Mouse (Mus musculus) lung, postnatal 0 days (tissue): ENCODE data around the gene Iqcn. TPM values are rescaled to one million over a fixed set of nuclear protein-coding genes. Genes with fewer than 3 reads are reported as not detected.

Experiments used
- ATAC-seq: fragments of 200-750 bp; cut with Nextera tagmentation; 2 replicates; pipeline ENCODE4 v1.8.0; 2017; ENCODE audit warnings: moderate library complexity
- DNase-seq: peaks from one replicate; pipeline ENCODE4 v3.0.0-alpha.2; 2016; ENCODE audit warnings: low spot score
- H3K27ac ChIP-seq: fragments of 300-500 bp; sonication (generic); 2 replicates; pipeline ENCODE4 v1.5.1; 2014; ENCODE audit warnings: antibody characterized with exemption, mild to moderate bottlenecking, low read length, mixed read lengths
- H3K27me3 ChIP-seq: fragments of 300-500 bp; sonication (generic); replicated peaks from 2 replicates; pipeline ENCODE4 v1.6.1; 2014; ENCODE audit warnings: low read length, mixed read lengths; ENCODE audit not compliant: insufficient read depth
- H3K36me3 ChIP-seq: fragments of 300-500 bp; sonication (generic); 2 replicates; pipeline ENCODE4 v1.6.1; 2014; ENCODE audit warnings: low read length, mixed read lengths; ENCODE audit not compliant: insufficient read depth
- H3K4me1 ChIP-seq: fragments of 300-500 bp; sonication (generic); 2 replicates; pipeline ENCODE4 v1.6.1; 2014; ENCODE audit warnings: antibody characterized with exemption, low read depth, low read length, mixed read lengths; ENCODE audit not compliant: insufficient read depth
- H3K4me2 ChIP-seq: fragments of 300-500 bp; sonication (generic); replicated peaks from 2 replicates; pipeline ENCODE4 v1.6.1; 2014; ENCODE audit warnings: low read depth, mild to moderate bottlenecking, low read length, moderate library complexity, mixed read lengths
- H3K4me3 ChIP-seq: fragments of 300-500 bp; sonication (generic); 2 replicates; pipeline ENCODE4 v1.5.1; 2014; ENCODE audit warnings: low read depth, low read length
- H3K9ac ChIP-seq: fragments of 300-500 bp; sonication (generic); replicated peaks from 2 replicates; pipeline ENCODE4 v1.6.1; 2014; ENCODE audit warnings: low read depth, mild to moderate bottlenecking
- H3K9me3 ChIP-seq: fragments of 300-500 bp; sonication (generic); 2 replicates; pipeline ENCODE4 v1.6.1; 2016; ENCODE audit warnings: low read length, mixed read lengths
- CTCF ChIP-seq: IDR thresholded peaks from 2 replicates; pipeline ENCODE4 v1.5.1; 2016; ENCODE audit warnings: antibody characterized with exemption, mild to moderate bottlenecking
- EP300 ChIP-seq: IDR thresholded peaks from 2 replicates; pipeline ENCODE4 v1.6.1; 2016; ENCODE audit warnings: antibody characterized with exemption, mild to moderate bottlenecking, control low read depth
- WGBS: fragments of 180-500 bp; shearing (Covaris S2); extraction: QIAGEN DNeasy Blood & Tissue Kit; methylation state at CpG from one replicate; pipeline ENCODE4 v1.1.7; 2014; 5-methylcytosine and 5-hydroxymethylcytosine counted together
- polyA plus RNA-seq: library from polyadenylated mRNA; unstranded; fragments of >200 nt; fragmentation: Nextera tagmentation; extraction: Ambion mirVana; gene quantifications from 2 replicates; pipeline ENCODE4 v1.2.1, GENCODE M21; 2015

The Iqcn gene
- polyA plus RNA-seq, 1 experiment from 2014 or later: 0.07 TPM

GRCm38 (mm10) chr8:70658897-70659603 lies 44.2 kb upstream of the Iqcn start:
- ATAC-seq (peak; percentile 59), DNase-seq (no peak)
- no peaks in the 10 kb centered on the region for H3K9me3 ChIP-seq
- H3K4me2 ChIP-seq: peak overlapping the region; percentile 81
- TF ChIP-seq EP300 (no peak), CTCF (no peak)
- peak overlapping the region; percentile 68 for H3K9ac ChIP-seq
- peak overlapping the region; percentile 79 for H3K27ac ChIP-seq
- peaks cover 9% of the 10 kb centered on the region; the same call in 1 of the 2 replicates for H3K36me3 ChIP-seq
- peaks cover 13% of the 10 kb centered on the region; the same call in 1 of the 2 replicates for H3K4me1 ChIP-seq
- no peaks in the 10 kb centered on the region for H3K27me3 ChIP-seq
- H3K4me3 ChIP-seq: peak overlapping the region; percentile 68
- whole genome bisulfite sequencing: 2% methylated on average over 31 of the region's 31 CpGs

- peak overlapping the region; percentile 79 for H3K27ac ChIP-seq
- H3K4me1 ChIP-seq: peaks cover 13% of the 10 kb centered on the region; the same call in 1 of the 2 replicates
- H3K4me2 ChIP-seq: peak overlapping the region; percentile 81
- peaks cover 9% of the 10 kb centered on the region; the same call in 1 of the 2 replicates for H3K36me3 ChIP-seq
- 2% methylated on average over 25 of the region's 44 CpGs for WGBS
- H3K9ac ChIP-seq: peak overlapping the region; percentile 68
- no peaks in the 10 kb centered on the region for H3K9me3 ChIP-seq
- peak overlapping the region; percentile 68 for H3K4me3 ChIP-seq
- TF ChIP-seq EP300 (no peak), CTCF (no peak)
- ATAC-seq (peak; percentile 96), DNase-seq (peak; percentile 96)
- no peaks in the 10 kb centered on the region for H3K27me3 ChIP-seq
Observed at GRCm38 (mm10) chr8:70659604-70660272, 43.5 kb upstream of the Iqcn start.

GRCm38 (mm10) chr8:70660273-70660725 lies 43.0 kb upstream of the Iqcn start, which contains the start of gene Pgpep1:
Gene Pgpep1 (minus strand): TSS chr8:70660388.
- DNase-seq: peak; percentile 67
- WGBS: 3% methylated on average over 14 of the region's 14 CpGs
- Histone ChIP-seq H3K4me1 (peaks cover 13% of the 10 kb centered on the region; the same call in 1 of the 2 replicates), H3K36me3 (peaks cover 9% of the 10 kb centered on the region; the same call in 1 of the 2 replicates), H3K4me2 (peak within 1 kb of the TSS; percentile 81), H3K9ac (peak within 1 kb of the TSS; percentile 68), H3K9me3 (no peaks in the 10 kb centered on the region), H3K4me3 (peak within 1 kb of the TSS; percentile 68), H3K27ac (peak within 1 kb of the TSS; percentile 79), H3K27me3 (no peaks in the 10 kb centered on the region)
- TF ChIP-seq EP300 (no peak), CTCF (no peak)
- ATAC-seq: peak; percentile 54

GRCm38 (mm10) chr8:70663691-70664090 lies 39.6 kb upstream of the Iqcn start:
- Histone ChIP-seq H3K4me2 (no peak overlapping the region), H3K36me3 (no peaks in the 10 kb centered on the region), H3K9ac (no peak overlapping the region), H3K4me1 (peaks cover 7% of the 10 kb centered on the region; the same call in 1 of the 2 replicates), H3K4me3 (no peak overlapping the region), H3K27me3 (no peaks in the 10 kb centered on the region), H3K27ac (no peak overlapping the region), H3K9me3 (no peaks in the 10 kb centered on the region)
- WGBS: 35% methylated on average over 4 of the region's 4 CpGs
- TF ChIP-seq CTCF: no peak
- TF ChIP-seq EP300: no peak
- no peak for DNase-seq
- no peak for ATAC-seq

GRCm38 (mm10) chr8:70664631-70665030 lies 38.6 kb upstream of the Iqcn start:
- Histone ChIP-seq H3K4me2 (no peak overlapping the region), H3K27ac (no peak overlapping the region), H3K9me3 (no peaks in the 10 kb centered on the region), H3K27me3 (no peaks in the 10 kb centered on the region), H3K4me1 (0 out of 2 replicates have a peak, but pooled peaks cover 2% of the 10 kb centered on the region), H3K4me3 (no peak overlapping the region), H3K36me3 (no peaks in the 10 kb centered on the region), H3K9ac (no peak overlapping the region)
- TF ChIP-seq CTCF: no peak
- TF ChIP-seq EP300: no peak
- DNase-seq (no peak), ATAC-seq (no peak)
- WGBS: 73% methylated on average over 3 of the region's 3 CpGs

- Histone ChIP-seq H3K9ac (no peak overlapping the region), H3K4me3 (no peak overlapping the region), H3K9me3 (no peaks in the 10 kb centered on the region), H3K27ac (no peak overlapping the region), H3K4me2 (no peak overlapping the region), H3K36me3 (no peaks in the 10 kb centered on the region), H3K27me3 (no peaks in the 10 kb centered on the region), H3K4me1 (no peaks in the 10 kb centered on the region)
- DNase-seq: no peak
- TF ChIP-seq CTCF (no peak), EP300 (no peak)
- ATAC-seq: no peak
- WGBS: 50% methylated on average over 2 of the region's 2 CpGs
Observed at GRCm38 (mm10) chr8:70665599-70665998, 37.7 kb upstream of the Iqcn start.
